Mouse (Mus musculus) T-cell, adult 66 days (primary cell): ENCODE data around the gene Gcm1. TPM values are rescaled to one million over a fixed set of nuclear protein-coding genes. Genes with fewer than 3 reads are reported as not detected.

Source experiments
- total RNA-seq, 2 experiments: library from RNA; stranded (reverse); gene quantifications; 3 replicates in 1 of 2; 4 replicates in 1 of 2; pipeline ENCODE4 v1.2.4; 2023

Gene Gcm1
- total RNA-seq: not detected

DNA sequence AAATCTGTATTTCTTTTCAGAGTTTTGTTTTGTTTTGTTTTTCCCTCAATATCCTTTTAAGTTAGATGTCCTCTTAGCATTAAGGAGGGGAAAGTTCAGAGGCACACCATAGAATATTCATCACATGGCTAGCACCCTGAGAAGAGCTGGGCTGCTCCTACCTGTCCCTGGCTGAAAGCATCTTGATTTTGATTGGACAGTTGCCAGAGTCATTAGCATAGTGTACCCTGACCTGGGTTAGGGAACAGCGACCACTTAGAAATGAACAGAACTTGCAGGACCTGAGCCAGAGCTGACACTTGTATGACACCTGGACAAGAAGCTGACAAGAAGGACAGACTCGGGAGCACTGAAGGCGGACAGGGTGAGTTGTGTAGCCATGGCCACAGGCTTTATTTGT, at the start of gene Gcm1:
Gene Gcm1 (plus strand): TSS at position 248 of the 400 bp plus-strand sequence.

GRCm38 (mm10) chr9:78108796-78109239, 57.1 kb downstream of the Gcm1 start, which contains the start of the genes Fbxo9 and Ick:
Gene Fbxo9, minus strand, starts transcription at chr9:78109065.
Gene Ick, plus strand, starts transcription at chr9:78109192.

Other genes with a start within 250 kb of the Gcm1 start
- gene Elovl5, start 134.6 kb upstream of the Gcm1 start, total RNA-seq: 100 to 1,000 TPM; 127 to 135 TPM
- 10 to 100 TPM; 48.0 to 62.1 TPM for gene Fbxo9, start 57.1 kb downstream of the Gcm1 start, total RNA-seq
- gene Ick, start 57.3 kb downstream of the Gcm1 start, total RNA-seq: 1 to 10 TPM; 8.7 to 8.9 TPM
- 1 to 10 TPM; 1.2 to 1.4 TPM for gene Gsta4, start 130.8 kb downstream of the Gcm1 start, total RNA-seq
- gene Gsta1, start 178.7 kb downstream of the Gcm1 start, total RNA-seq: not detected
- gene Gm3776, start 205.2 kb downstream of the Gcm1 start, total RNA-seq: not detected
- gene Gm10639, start 238.0 kb downstream of the Gcm1 start, total RNA-seq: not detected